Mouse (Mus musculus) spleen, adult 18-20 months (tissue): Measurements from ENCODE around the gene Gpr37l1.
"Not testable (repeated sequence)": the region's sequence is repeated elsewhere in the genome, so short reads cannot be mapped to it uniquely, and the experiment has no call there.

Source experiments
- DNase-seq, 2 experiments: peaks; one replicate each; pipeline ENCODE4 v3.0.0; 2022; ENCODE audit warnings: mixed read lengths in 2 of 2

Gpr37l1 gene

DNA sequence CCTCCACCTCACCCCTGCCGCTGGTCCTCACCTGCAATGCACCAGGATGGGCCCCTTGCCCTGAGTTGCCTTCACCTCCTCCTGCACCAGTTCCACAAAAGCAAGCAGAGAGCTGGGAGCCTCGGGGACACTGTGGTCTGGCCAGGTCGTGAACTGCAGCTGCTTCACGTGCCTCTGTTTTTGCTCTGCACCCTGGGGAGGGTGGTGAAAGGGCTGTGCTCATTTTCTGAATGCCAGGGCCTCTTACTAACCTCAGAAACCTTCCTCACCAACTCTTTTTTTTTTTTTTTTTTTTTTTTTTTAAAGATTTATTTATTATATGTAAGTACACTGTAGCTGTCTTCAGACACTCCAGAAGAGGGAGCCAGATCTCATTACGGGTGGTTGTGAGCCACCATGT is 56.2 kb downstream of the Gpr37l1 start:
- not testable (repeated sequence) for DNase-seq
